Mouse (Mus musculus): ENCODE measurements around the gene Olfr127.
"Not testable (repeated sequence)": the region's sequence is repeated elsewhere in the genome, so short reads cannot be mapped to it uniquely, and the experiment has no call there.

The Olfr127 gene

GRCm38 (mm10) chr17:37900137-37900536, at the start of gene Olfr127:
Gene Olfr127, plus strand, starts transcription at chr17:37900437.
- in situ Hi-C loops (cut with MboI, MseI) = no loop called here

DNA sequence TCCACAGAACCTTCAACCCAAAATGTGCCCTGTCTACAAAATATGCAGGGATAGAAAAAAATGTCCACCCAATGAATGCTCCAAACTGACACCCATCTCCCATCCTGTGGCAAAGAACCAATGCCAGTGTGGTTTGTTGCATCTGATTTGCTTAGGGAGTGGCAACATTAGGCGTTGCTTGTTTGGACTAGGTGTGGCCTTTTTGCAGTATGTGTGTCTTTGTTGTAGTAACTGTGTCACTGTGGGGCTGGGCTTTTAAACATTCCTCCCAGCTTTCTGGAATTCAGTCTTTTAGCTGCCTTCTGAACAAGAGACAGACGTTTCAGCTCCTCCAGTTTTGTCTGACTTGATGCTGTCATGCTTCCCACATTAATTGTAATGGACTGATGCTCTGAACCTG, 36.3 kb upstream of the Olfr127 start:
- in situ Hi-C loops (cut with MboI, MseI) = no loop called here

DNA sequence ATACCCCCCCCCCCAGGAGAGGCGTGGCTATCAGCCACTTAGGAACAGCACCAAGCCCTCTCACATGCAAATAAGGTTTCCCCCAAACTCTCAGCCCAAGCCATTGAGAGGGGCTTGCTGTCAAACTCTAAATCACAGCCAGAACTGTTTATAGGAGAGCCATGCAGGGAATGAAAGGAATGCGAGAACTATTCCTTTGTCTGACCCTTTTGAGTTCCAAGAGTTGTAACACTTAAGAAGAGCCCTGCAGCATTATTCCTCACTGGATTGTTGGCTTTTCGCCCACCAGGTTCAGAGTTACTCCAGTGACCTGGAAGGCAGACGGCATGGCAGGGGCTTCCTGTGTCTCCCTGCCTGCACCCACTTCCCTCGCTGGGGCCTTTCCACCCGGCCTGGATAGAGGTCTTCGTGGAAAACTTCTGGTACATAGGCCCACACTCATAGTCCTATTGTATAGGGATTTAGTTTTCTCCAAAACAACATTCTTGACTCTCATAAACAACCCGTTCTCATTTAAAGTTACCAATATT, 30.5 kb upstream of the Olfr127 start:
- in situ Hi-C loops (cut with MboI, MseI) = no loop called here

- in situ Hi-C loops (cut with MboI, MseI) = no loop called here
Observed at GRCm38 (mm10) chr17:37873830-37874229, 26.4 kb upstream of the Olfr127 start.

DNA sequence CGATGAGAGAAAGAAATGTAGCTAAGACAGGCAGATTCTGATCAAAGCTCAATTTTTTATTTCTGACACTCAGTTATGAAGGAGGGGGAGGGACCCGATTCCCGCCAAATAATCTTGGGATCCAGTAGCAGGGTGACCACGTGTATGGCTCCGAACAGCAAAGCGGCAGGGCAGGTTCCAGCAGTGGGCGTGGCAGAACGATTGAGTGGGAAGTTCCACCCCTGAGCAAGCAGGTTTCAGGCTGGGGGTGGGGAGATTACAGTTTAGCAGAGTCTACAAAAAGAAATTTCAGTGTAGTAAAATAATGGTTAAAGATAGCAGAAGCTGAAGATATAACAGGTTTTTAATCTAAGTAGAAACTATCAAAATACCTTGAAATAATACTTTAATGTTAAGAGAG, 6.6 kb downstream of the Olfr127 start:
- in situ Hi-C loops (cut with MboI, MseI) = not testable (repeated sequence)

DNA sequence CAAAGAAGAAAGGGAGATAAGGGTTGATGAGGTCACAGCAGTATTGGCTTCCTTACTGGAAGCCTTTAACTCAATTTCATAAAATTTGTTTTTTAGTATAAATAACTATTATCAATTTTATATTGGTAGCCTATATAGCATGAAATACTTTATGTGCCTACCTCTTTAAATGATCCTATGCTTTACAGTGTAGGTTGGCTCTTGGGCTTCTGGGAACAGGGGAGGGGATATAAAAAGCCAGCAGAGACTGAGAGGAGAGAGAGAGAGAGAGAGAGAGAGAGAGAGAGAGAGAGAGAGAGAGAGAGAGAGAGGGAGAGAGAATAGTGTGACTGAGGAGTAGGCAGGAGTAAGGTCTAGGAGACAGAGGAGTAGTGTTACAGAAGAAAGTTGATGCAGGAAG, 20.0 kb downstream of the Olfr127 start, which contains the start of gene Olfr128:
Olfr128 (plus strand) TSS at position 301 of the 400 bp plus-strand sequence.
- in situ Hi-C loops (cut with MboI, MseI) = no loop called here

DNA sequence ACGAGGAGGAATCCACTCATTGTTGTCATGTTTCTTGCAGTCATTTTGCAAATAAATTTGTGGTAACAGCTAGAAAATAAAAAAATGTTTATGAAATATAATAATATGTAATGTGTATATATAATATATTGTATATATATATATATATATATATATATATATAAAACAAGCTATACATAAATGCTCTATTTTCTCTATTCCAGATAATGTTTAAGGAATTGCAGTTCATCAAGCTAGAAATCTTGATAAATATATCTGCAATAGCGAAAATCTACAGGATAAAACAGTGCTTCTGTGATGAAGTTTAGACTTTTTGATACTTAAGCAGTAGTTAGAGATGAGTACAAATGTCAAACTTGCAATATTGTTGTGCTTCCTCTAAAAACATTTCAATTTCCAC, 52.7 kb downstream of the Olfr127 start, which contains the start of gene Olfr761:
Olfr761 (minus strand) TSS at position 101 of the 400 bp plus-strand sequence.
- in situ Hi-C loops (cut with MboI, MseI) = no loop called here

Data from T-helper 1 cell (primary cell).